Mouse (Mus musculus) mouse trophoblast stem cell (cell line): ENCODE data around the gene Arfgef3.

Experiments used
- in situ Hi-C, 2 experiments: fragments of 300-500 bp; cut with MseI, MboI; formaldehyde crosslinking; loops; 2 replicates in 1 of 2; 3 replicates in 1 of 2; pipeline ENCODE4 v1.15.1; 2025

Arfgef3 gene

DNA sequence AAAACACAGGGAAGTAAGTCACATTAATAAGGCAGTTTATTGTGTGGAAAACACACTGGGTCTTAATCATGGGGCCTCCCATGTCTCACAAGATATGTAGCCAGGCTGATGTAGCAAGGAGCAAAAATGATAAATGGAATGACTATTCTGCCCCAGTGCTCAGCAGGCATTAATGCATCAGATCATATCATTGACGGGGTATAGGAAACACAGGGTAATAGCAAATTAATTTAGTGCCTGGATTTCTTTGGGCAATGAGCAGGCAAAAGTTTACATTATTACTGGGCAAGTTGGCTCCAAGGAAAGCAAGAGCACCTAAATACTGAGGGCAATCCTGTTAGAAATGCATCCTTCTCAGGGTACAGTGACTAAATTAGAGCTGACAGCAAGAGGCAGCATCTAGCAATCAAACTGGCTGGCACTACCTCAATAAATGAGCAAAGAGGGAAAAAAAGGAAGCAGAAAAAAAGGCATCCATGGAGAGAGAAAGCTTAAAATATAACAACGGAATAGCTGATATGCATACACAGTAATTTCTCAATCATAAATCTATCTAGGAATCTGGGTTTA lies 62.3 kb downstream of the Arfgef3 start:
- in situ Hi-C loops = no loop called here

DNA sequence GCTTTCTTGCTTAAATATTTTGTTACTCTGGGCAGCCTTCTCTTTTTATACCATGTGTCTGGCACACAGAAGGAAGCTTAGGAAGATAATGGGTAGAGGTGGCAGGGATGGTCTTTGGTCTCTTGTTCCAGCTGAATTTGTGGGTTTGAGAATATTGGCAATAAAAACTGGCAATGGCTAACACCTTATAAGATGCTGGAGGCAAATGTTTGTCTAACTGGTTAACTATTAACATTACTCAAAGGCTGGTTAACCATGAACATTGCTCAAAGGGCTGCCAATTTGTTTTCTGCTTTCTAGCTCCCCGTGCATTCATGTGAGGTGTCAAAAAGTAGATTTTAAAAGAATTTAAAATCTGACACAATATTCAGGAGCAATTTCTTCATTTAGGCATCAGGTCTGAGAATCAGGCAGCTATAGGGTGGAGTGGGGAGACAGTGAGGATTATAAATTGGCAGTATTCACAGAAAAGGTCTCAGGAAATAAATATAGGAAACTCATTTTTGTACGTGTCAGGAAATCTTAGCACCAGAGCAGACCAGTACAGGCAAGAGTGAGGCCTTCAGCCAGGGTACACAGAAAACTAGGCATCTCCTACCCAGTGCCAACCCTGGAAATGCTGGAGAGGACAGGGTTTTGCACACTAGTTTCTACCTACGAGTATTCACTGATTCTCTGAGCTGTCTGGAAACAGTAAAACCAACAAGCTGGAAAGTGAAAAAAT lies 62.9 kb downstream of the Arfgef3 start:
- in situ Hi-C loops = no loop called here

GRCm38 (mm10) chr10:18678836-18679235 lies 64.9 kb downstream of the Arfgef3 start:
- in situ Hi-C loops = no loop called here

DNA sequence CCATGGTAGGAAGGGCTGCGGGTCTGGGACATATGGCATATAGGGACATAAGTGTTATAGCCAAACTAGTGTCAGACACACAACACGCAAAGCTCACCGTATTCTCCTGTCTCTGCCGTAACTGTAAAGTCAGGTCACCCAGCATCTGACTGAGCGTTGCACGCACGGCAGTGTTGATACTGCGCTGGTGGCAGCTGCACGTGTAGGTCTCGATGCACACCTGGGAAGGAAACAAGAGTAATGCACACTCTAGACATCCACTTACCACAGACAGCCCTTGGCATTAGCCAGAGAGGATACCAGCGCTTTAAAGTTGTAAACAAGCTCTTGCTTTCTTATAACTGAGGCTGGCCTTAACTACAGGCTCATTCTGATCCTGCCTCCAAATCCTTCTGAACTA lies 79.0 kb downstream of the Arfgef3 start:
- in situ Hi-C loops = no loop called here

DNA sequence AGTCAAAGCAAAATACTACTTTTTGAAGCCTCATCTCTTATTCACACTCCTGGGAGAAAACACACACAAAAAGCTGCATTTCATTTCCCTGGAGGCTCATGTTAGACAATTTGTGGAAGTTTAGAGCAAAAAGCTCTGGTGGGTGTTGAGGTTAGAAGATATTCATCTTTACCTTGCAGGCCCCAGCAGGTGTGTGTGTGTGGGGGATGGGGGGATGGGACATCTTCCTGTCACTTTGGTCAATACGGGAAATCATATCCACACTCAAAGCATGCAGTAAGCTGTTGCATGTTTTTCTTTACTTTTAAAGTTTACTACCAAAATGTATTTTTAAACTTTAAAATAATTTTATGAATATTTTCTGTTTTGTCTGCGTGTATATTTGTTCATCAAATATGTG lies 79.7 kb downstream of the Arfgef3 start:
- in situ Hi-C loops = no loop called here

DNA sequence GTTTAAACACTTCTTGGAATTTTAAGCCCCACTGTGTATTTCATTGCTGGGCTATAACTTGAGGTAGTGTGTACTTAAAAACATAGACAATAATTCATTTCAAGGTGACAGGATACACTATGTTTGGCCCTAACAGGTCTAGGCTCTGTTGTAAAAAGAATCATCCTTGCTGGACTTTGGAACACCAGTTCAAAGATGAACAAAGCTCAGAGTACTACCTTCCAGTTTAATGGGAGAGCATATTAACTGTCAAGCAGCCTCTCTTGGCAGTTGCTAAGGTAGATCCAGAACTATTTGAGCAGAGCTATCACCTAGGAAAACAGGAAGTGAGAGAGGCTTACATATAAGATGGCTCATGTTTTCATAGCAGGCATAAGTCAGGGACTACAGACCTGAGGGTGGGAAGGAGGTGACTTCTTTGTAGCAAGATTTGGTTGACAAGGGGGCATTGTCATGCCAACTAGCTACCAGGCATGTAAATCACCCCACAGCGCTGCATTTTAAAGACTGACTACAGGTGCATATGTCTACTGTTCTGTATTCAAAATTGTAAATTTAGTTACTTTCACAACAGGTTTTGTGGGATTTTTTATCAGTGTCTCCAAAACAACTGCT lies 82.0 kb downstream of the Arfgef3 start:
- in situ Hi-C loops = no loop called here

DNA sequence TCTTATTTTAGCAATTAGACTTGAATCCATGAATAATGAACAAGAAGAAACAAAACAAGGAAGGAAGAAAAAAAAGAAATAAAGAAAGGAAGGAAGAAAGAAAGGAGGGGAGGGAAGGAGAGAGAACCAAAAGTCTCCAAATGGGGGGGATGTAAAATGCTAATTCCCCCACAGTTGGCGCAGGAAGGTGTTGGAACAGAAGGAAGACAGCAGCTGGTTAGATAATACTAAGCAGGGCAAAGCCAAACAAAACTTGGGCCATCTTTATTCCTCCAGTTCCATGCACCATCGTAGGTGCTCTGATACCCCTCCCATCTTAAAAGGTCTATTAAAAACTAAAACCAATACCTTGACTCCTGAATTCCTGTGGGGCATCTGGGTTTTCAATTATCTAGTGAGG lies 82.8 kb downstream of the Arfgef3 start:
- in situ Hi-C loops = no loop called here

- in situ Hi-C loops = no loop called here
Observed at GRCm38 (mm10) chr10:18657588-18657987, 86.2 kb downstream of the Arfgef3 start.

- in situ Hi-C loops = no loop called here
Observed at GRCm38 (mm10) chr10:18647069-18647468, 96.7 kb downstream of the Arfgef3 start.

GRCm38 (mm10) chr10:18646035-18646434 lies 97.7 kb downstream of the Arfgef3 start:
- in situ Hi-C loops = no loop called here

DNA sequence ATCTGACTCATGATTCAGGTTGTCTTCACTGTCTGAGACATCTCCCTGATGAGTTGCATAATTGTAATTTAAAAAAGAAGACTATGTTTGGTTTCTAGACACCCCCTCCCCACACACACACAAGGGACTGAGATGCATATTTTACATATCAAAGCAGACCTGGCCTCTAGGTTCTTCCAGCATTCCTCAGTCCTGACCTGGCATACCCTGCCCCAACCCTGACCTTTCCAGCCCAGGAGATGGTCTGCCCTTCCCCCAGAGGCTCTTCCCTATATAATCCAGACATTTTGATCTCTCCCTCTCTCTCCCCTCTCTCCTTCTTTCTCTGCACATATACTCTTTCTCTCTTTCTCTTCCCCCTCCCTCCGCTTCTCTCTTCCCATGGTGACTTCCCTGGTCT lies 99.4 kb downstream of the Arfgef3 start:
- in situ Hi-C loops = no loop called here

- in situ Hi-C loops = no loop called here
Observed at GRCm38 (mm10) chr10:18643506-18643905, 100.2 kb downstream of the Arfgef3 start.

DNA sequence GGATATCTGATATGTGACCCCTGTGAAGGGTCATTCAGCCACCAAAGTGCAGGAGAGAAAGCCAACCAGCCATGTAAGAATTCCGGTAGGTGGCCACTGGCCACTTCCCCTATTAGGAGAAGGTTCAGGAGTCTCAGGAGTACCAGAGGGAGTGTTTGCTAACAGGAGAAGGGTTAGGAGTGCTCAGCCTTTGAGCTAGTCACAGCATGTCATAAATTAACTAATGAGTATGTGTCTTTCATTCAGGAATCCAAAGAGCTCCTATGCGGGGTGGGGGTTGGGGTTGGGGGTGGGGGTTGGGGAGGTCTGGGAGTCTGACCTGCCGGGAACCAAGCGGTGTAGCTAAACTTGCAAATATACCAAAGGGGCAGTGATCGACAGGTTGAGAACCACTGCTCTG lies 100.9 kb downstream of the Arfgef3 start:
- in situ Hi-C loops = no loop called here

DNA sequence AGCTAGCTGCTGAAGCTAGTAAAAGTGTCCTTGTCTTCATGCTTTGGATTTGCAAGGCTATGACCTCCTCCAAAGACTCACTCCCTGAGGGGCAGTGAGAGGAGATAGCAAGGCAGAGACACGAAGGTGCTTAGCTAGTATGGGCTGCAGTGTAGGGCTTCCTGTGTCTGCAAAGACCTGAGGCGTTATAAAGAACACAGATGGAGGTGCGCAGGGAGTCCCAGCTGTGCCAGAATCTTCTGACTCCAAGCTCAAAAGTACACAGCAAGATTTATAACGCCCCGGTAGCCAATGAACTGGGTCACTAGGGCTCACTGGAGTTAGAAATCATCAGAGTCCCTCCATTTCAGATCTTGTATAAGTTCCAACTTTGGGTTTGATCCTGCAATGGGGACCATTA lies 103.2 kb downstream of the Arfgef3 start:
- in situ Hi-C loops = no loop called here

- in situ Hi-C loops = no loop called here
Observed at GRCm38 (mm10) chr10:18635450-18635849, 108.3 kb downstream of the Arfgef3 start.

DNA sequence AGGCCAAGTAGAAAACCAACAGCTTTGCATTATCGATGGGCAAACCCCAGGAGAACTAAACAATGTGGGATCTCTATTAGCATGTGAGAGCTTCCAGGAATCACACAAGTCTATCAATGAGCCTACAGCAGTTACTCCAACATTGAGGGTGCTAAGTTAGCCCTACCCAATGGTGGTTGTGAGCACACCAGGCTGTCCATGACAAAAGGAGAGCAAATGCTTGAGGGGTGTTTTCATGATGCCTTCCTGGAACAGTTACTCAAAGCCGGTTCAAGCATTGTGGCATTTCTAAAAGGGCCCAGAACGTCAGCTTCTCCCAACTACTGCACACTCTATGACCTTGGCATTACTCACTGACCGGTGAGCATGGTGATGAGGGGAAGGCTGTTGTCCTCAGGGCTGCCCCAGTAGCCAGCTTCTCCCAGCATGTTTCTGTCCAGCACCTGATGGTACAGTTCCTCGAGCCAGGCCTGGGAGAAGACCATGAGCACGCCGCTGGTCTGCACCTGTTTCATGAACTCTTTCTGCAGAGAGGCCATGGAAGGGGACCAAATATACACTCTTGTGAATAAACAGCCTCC lies 109.3 kb downstream of the Arfgef3 start:
- in situ Hi-C loops = no loop called here

DNA sequence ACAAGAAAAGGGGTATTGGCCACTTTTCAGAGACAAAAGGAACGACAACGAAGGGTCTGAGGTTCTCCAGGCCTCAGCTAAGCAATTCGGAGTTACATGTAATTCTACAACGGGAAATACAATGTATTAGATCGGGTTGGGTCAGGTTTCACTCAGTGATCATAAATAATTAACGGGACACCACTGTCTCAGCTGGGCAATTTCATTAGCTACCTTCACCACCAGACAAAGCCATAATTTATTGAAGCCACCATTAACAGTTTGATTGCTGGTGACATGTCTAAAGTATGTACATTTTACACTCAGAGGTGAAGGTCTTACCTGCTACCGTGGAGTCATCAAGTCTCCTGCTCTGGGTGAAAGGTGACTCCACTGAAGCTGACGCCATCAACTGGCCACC lies 113.3 kb downstream of the Arfgef3 start:
- in situ Hi-C loops = no loop called here

DNA sequence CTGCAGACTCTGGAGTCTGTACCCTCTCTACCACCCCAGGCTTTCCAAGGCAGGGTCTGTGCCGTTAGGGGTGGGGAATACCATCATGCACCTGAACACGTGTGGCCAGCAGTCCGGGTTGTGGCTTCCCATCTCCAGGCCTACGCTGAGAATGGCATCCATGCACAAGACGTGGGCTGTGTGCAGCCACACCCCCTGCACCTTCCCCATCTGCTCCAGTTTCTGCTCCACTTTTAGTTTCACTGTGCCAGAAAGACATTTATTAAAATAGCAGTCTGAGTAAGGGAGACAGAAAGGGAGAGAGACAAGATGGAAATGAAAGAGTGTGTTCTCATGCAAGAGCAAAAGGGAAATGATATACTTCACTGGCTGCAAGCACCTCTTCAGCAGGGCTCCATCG lies 116.2 kb downstream of the Arfgef3 start:
- in situ Hi-C loops = no loop called here

GRCm38 (mm10) chr10:18612796-18613195 lies 131.0 kb downstream of the Arfgef3 start:
- in situ Hi-C loops = no loop called here

DNA sequence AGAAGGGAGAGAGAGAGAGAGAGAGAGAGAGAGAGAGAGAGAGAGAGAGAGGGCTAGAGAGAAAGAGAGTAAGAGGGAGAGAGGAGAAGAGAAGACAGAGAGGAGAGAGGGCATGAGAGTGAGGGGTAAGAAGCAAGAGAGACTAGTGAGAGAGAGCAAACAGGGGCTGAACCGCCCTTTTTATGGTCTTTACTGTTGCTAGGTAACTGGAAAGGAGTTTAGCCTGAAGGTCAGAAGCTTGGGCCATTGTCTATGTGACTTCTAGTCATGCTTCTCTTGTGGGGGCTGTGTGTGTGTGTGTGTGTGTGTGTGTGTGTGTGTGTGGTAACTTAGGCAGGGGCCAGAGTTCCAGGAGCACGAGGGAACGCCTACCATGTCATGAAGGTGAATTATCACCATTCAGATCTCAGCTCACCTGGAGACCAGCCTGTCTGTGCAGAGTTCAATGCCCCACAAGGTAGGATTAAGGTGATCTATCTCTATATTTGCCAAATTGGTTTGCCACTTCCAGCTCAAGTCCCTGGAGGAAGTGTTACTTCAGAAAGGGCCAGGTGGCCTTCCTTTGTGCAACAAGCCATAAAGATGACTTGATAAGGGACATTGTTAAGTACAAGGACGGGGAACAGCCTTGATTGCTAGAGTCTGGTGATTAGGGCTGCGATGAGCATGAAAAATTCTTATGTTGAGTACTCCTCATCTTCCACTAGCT lies 138.8 kb downstream of the Arfgef3 start:
- in situ Hi-C loops = loop anchor here in 1 of 2 experiments (5.0 kb wide), 1 partner anchor 43 kb away; no protein-coding TSS in a partner anchor

- in situ Hi-C loops = loop anchor here in 1 of 2 experiments (5.0 kb wide), 1 partner anchor 40 kb away; no protein-coding TSS in a partner anchor
Observed at GRCm38 (mm10) chr10:18602030-18602429, 141.7 kb downstream of the Arfgef3 start.

DNA sequence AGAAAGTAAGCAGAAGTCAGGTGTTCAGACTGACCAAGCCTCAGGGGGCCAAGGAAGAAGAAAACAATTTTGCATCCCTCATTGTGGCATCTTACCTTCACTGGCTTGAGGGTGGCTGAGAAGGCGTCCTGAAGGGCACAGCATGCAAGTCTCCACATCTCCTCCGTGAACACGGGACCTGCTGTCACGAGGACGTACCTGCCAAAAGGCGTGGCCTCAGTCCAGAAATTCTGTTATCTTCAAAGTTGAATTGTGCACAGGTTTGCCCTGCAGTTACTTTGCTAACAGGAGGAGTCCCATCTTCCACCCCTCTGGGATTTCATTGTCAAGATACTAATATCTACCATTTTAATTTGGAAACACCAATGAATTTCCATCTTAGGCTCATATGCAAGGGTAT lies 146.1 kb downstream of the Arfgef3 start:
- in situ Hi-C loops = no loop called here
